Mouse (Mus musculus) hindbrain, postnatal 0 days (tissue): Measurements from ENCODE around the gene Dennd4b. TPM values are rescaled to one million over a fixed set of nuclear protein-coding genes. Genes with fewer than 3 reads are reported as not detected.
"Not testable (repeated sequence)": the region's sequence is repeated elsewhere in the genome, so short reads cannot be mapped to it uniquely, and the experiment has no call there.

Experiments
- ATAC-seq: fragments of 200-750 bp; cut with Nextera tagmentation; 2 replicates; pipeline ENCODE4 v1.8.0; 2017; ENCODE audit warnings: mild to moderate bottlenecking, moderate TSS enrichment, moderate library complexity
- DNase-seq: peaks from one replicate; pipeline ENCODE4 v3.0.0-alpha.2; 2015; ENCODE audit warnings: low spot score
- H3K27ac ChIP-seq: fragments of 300-500 bp; sonication (generic); 2 replicates; pipeline ENCODE4 v1.5.1; 2014; ENCODE audit warnings: mild to moderate bottlenecking
- H3K27me3 ChIP-seq: fragments of 300-500 bp; sonication (generic); 2 replicates; pipeline ENCODE4 v1.6.1; 2014; ENCODE audit warnings: low read length, mixed read lengths; ENCODE audit not compliant: insufficient read depth
- H3K36me3 ChIP-seq: fragments of 300-500 bp; sonication (generic); 2 replicates; pipeline ENCODE4 v1.6.1; 2014; ENCODE audit warnings: low read length, mixed read lengths; ENCODE audit not compliant: insufficient read depth
- H3K4me1 ChIP-seq: fragments of 300-500 bp; sonication (generic); 2 replicates; pipeline ENCODE4 v1.6.1; 2014; ENCODE audit warnings: antibody characterized with exemption, low read length, mixed read lengths; ENCODE audit not compliant: insufficient read depth
- H3K4me2 ChIP-seq: fragments of 300-500 bp; sonication (generic); 2 replicates; pipeline ENCODE4 v1.6.1; 2014; ENCODE audit warnings: low read depth, mild to moderate bottlenecking, low read length, moderate library complexity, mixed read lengths
- H3K4me3 ChIP-seq: fragments of 300-500 bp; sonication (generic); 2 replicates; pipeline ENCODE4 v1.5.1; 2014; ENCODE audit warnings: low read length
- H3K9ac ChIP-seq: fragments of 300-500 bp; sonication (generic); replicated peaks from 2 replicates; pipeline ENCODE4 v1.6.1; 2014; ENCODE audit warnings: mild to moderate bottlenecking, low read length, moderate library complexity, mixed read lengths
- H3K9me3 ChIP-seq: fragments of 300-500 bp; sonication (generic); 2 replicates; pipeline ENCODE4 v1.6.1; 2016; ENCODE audit warnings: low read length, mixed read lengths
- CTCF ChIP-seq: IDR thresholded peaks from 2 replicates; pipeline ENCODE4 v1.5.1; 2016; ENCODE audit warnings: antibody characterized with exemption, control low read depth, low read depth
- WGBS: fragments of 180-500 bp; shearing (Covaris S2); extraction: QIAGEN DNeasy Blood & Tissue Kit; methylation state at CpG from one replicate; pipeline ENCODE4 v1.1.7; 2014; 5-methylcytosine and 5-hydroxymethylcytosine counted together
- polyA plus RNA-seq: library from polyadenylated mRNA; unstranded; fragments of >200 nt; fragmentation: Nextera tagmentation; extraction: Ambion mirVana; gene quantifications from 2 replicates; pipeline ENCODE4 v1.2.1, GENCODE M21; 2015
- total RNA-seq: library from RNA; depleted of rRNA; stranded (reverse); fragments of >200 nt; gene quantifications from 2 replicates; pipeline ENCODE4 v1.2.3, GENCODE M21; 2014

The Dennd4b gene
- total and polyA plus RNA-seq, 2 experiments from 2014 or later = 5.9 to 38.8 TPM

DNA sequence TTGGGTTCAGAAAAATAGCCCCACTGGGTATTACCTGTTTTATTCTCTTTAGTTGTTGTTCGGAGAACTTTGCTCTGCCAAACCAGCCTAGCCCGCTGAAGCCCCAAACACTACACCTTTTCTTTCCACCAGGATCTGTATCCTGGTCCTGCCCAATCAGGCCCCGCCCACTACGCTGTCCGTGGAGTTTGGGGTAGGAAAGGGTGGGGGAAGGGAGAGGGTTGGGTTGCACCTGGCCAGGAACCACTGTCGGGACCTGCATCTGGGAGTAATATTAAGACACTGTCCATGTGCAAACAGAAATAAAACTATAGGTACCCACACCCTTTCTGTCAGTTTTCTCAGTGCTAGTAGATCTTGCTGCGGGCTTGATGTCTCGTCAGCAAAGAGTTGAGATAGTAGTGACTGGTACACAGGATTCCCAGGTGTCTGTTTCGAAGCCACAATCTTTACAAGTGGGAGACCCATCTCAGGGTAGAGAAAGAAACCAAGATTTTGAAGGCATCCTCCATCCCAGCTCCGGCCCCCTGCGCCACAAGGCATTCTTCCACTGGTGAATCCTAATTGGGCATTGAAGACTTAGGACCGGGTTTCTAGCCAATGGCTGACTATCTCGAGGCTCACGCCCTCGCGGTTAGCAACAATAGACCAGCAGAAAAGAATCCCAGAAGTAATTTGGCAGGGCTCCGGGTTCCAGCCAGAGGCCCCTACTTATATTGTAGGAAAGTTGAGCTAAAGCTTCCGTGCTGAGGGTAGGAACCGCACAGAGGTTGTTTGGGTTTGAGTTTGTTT is 21.8 kb upstream of the Dennd4b start, which contains the start of gene Creb3l4:
Gene Creb3l4 (minus strand): TSS at position 529 of the 792 bp plus-strand sequence.
- Histone ChIP-seq H3K4me1 (peaks cover 6% of the 10 kb centered on the region; the same call in 1 of the 2 replicates), H3K9me3 (no peaks in the 10 kb centered on the region), H3K27ac (no peak within 1 kb of the TSS), H3K4me3 (peak within 1 kb of the TSS; percentile 29), H3K36me3 (no peaks in the 10 kb centered on the region), H3K27me3 (no peaks in the 10 kb centered on the region), H3K4me2 (peak within 1 kb of the TSS; percentile 57), H3K9ac (peak within 1 kb of the TSS; percentile 33; the same call in 1 of the 2 replicates)
- peak; percentile 78 for DNase-seq
- no peak for TF ChIP-seq CTCF
- WGBS = 3% methylated on average over 19 of the region's 19 CpGs
- peak; percentile 61 for ATAC-seq

GRCm38 (mm10) chr3:90245406-90245805 is 19.6 kb upstream of the Dennd4b start:
- ATAC-seq (no peak), DNase-seq (no peak)
- no peaks in the 10 kb centered on the region for H3K27me3 ChIP-seq
- no peaks in the 10 kb centered on the region for H3K9me3 ChIP-seq
- H3K4me3 ChIP-seq = no peak overlapping the region
- WGBS = 61% methylated on average over 2 of the region's 2 CpGs
- peaks cover 11% of the 10 kb centered on the region for H3K4me1 ChIP-seq
- TF ChIP-seq CTCF = no peak
- no peak overlapping the region for H3K27ac ChIP-seq
- H3K36me3 ChIP-seq = no peaks in the 10 kb centered on the region
- no peak overlapping the region for H3K4me2 ChIP-seq
- no peak overlapping the region for H3K9ac ChIP-seq

DNA sequence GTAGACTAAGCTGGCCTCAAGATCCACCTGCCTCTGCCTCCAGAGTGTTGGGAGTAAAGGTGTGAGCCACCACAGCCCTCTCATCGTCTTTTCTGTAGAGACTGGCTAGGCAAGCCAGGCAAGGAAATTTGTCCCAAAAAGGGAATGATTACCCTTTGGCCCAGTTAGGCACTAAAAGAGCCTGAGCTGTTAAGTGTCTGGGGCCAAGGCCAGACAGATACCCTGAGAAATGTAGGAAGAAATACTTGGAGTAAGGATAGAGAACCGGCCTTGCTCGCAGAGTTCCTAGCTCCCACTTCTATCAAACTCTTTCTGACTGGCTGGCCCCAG is 17.4 kb upstream of the Dennd4b start:
- Histone ChIP-seq H3K9ac (peak overlapping the region; percentile 74), H3K9me3 (no peaks in the 10 kb centered on the region), H3K4me3 (peak overlapping the region; percentile 66), H3K36me3 (no peaks in the 10 kb centered on the region), H3K27me3 (no peaks in the 10 kb centered on the region), H3K4me1 (peaks cover 11% of the 10 kb centered on the region), H3K4me2 (peak overlapping the region; percentile 91), H3K27ac (peak overlapping the region; percentile 87)
- TF ChIP-seq CTCF = peak; percentile 6; the same call in 1 of the 2 replicates
- ATAC-seq (no peak; the same call in 1 of the 2 replicates), DNase-seq (no peak)
- WGBS = 0% methylated on average over 3 of the region's 3 CpGs

- peak; percentile 98 for DNase-seq
- peak within 1 kb of the TSS; percentile 87 for H3K27ac ChIP-seq
- peak; percentile 97 for ATAC-seq
- H3K4me2 ChIP-seq = peak within 1 kb of the TSS; percentile 91
- peak within 1 kb of the TSS; percentile 74 for H3K9ac ChIP-seq
- no peaks in the 10 kb centered on the region for H3K9me3 ChIP-seq
- no peaks in the 10 kb centered on the region for H3K27me3 ChIP-seq
- TF ChIP-seq CTCF = no peak
- peak within 1 kb of the TSS; percentile 66 for H3K4me3 ChIP-seq
- WGBS = 1% methylated on average over 35 of the region's 44 CpGs
- peaks cover 6% of the 10 kb centered on the region for H3K4me1 ChIP-seq
- H3K36me3 ChIP-seq = no peaks in the 10 kb centered on the region
Measured at GRCm38 (mm10) chr3:90247960-90248745, 16.8 kb upstream of the Dennd4b start, which contains the start of gene Slc39a1. TSS of gene Slc39a1 (plus strand) at chr3:90248172.

DNA sequence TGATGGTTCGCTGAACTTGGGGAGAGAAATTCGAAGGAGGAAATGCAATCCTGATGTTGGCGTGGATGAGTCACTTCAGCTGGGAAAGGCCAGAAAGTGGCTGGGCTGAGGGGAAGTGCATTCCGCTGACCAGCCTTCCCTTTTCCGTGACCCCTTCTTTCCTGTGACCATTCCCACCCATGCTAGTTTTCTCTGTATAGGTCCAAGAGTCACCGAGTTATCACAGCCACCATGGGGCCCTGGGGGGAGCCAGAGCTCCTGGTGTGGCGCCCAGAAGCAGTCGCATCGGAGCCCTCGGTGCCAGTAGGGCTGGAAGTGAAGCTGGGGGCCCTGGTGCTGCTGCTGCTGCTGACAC is 16.3 kb upstream of the Dennd4b start:
- 6% methylated on average over 10 of the region's 10 CpGs for WGBS
- Histone ChIP-seq H3K4me1 (peaks cover 5% of the 10 kb centered on the region), H3K4me3 (peak overlapping the region; percentile 66), H3K4me2 (peak overlapping the region; percentile 91), H3K27ac (peak overlapping the region; percentile 87), H3K27me3 (no peaks in the 10 kb centered on the region), H3K9ac (peak overlapping the region; percentile 74), H3K9me3 (no peaks in the 10 kb centered on the region), H3K36me3 (no peaks in the 10 kb centered on the region)
- no peak for ATAC-seq
- TF ChIP-seq CTCF = no peak
- peak; percentile 4 for DNase-seq

- TF ChIP-seq CTCF = no peak
- DNase-seq (no peak), ATAC-seq (no peak)
- no peaks in the 10 kb centered on the region for H3K27me3 ChIP-seq
- H3K36me3 ChIP-seq = no peaks in the 10 kb centered on the region
- H3K9me3 ChIP-seq = no peaks in the 10 kb centered on the region
- H3K4me3 ChIP-seq = no peak overlapping the region
- WGBS = 89% methylated on average over 6 of the region's 6 CpGs
- no peak overlapping the region for H3K9ac ChIP-seq
- H3K27ac ChIP-seq = no peak overlapping the region
- no peak overlapping the region for H3K4me2 ChIP-seq
- H3K4me1 ChIP-seq = peaks cover 10% of the 10 kb centered on the region
Measured at GRCm38 (mm10) chr3:90250791-90251190, 14.2 kb upstream of the Dennd4b start.

DNA sequence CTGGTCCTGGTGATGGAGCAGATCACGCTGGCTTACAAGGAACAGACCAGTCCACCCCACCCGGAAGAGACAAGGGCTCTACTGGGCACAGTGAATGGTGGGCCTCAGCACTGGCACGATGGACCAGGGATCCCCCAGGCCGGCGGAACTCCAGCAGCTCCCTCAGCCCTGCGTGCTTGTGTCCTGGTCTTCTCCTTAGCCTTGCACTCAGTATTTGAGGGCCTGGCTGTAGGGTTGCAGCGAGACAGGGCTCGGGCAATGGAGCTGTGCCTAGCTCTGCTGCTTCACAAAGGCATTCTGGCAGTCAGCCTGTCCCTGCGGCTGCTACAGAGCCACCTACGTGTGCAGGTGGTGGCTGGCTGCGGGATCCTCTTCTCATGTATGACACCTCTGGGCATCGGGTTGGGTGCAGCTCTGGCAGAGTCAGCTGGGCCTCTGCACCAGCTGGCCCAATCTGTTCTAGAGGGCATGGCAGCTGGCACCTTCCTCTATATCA is 13.2 kb upstream of the Dennd4b start:
- H3K4me3 ChIP-seq, H3K36me3 ChIP-seq, H3K27me3 ChIP-seq, ATAC-seq, DNase-seq, H3K4me1 ChIP-seq, H3K9me3 ChIP-seq, H3K27ac ChIP-seq, H3K9ac ChIP-seq, H3K4me2 ChIP-seq: not testable (repeated sequence)
- 93% methylated on average over 10 of the region's 12 CpGs for WGBS

DNA sequence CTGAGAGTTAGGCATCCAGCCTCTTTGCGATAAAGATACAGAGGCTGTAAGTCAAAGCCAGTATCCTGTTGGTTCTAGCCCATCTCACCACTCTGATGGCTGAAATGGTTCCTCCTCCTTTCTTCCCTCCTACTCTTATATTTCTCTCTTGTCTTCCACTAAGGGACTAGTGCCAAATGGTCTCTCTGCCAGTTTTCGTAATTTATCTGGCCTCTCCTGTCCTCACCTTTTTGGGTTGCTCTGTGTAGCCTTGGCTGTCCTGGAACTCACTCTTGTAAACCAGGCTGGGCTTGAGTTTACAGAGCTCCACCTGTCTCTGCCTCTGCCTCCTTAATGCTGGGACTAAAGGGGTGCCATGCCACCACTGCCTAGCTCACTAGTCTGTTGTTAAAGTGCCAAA is 12.3 kb upstream of the Dennd4b start:
- not testable (repeated sequence) for H3K9me3 ChIP-seq, ATAC-seq

DNA sequence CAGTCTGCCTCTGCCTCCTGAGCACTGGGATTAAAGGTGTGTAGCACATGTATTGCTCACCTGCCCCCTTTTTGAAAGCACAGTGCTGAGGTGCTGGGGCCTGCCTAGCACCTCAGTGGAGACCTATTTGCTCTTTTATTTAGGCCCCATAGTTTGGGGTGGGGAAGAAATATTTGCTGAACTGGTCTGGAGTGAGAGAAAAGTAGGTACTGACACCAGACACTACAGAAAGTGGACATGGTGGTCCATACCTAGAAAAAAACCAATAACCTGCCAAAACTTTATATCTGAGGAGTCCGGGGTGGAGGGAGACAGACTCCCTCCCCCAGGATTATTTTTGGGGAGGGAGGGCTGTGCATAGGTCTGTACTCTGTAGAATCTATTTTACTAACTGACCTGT is 11.8 kb upstream of the Dennd4b start:
- not testable (repeated sequence) for DNase-seq, H3K4me2 ChIP-seq, H3K4me1 ChIP-seq, H3K9ac ChIP-seq, ATAC-seq, H3K9me3 ChIP-seq, H3K27me3 ChIP-seq, H3K36me3 ChIP-seq, H3K4me3 ChIP-seq
- peak overlapping the region; percentile 89; the same call in 1 of the 2 replicates for H3K27ac ChIP-seq
- WGBS = 91% methylated on average over 1 of the region's 1 CpGs

More for the DNA sequence above, 12.3 kb upstream of the Dennd4b start:
- not testable (repeated sequence) for H3K4me3 ChIP-seq, H3K4me1 ChIP-seq, H3K27me3 ChIP-seq, DNase-seq, H3K27ac ChIP-seq, H3K36me3 ChIP-seq, H3K4me2 ChIP-seq, H3K9ac ChIP-seq
- WGBS = 84% methylated on average over 2 of the region's 2 CpGs
